Mouse (Mus musculus): ENCODE data around the gene Tmem163.

DNA sequence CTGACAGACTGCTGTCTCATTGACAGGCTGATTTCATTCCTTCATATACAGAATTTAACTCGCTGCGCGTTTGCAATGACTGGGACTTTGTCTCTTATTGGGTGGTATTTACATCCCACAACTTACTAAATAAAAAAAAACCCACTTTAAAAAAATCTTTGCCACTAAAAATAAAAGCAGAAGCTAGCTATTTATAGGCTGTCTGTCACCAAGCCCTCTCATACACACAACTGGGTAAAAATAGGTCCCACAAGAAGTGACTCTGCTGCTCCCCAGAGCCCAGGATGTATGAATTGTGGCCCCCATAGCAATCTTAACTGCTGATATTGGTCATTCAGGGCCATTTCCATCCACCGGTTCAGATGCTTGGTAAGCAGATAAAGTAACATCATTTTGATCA is 83.2 kb downstream of the Tmem163 start:
- no peak for TF ChIP-seq CTCF (IDR thresholded peaks at IDR 0.05; ENCODE audit: insufficient read depth, low read length)
- no peak for TF ChIP-seq POLR2A (IDR thresholded peaks at IDR 0.05; ENCODE audit: borderline replicate concordance, extremely low read depth, low read depth, low read length)
